Mouse (Mus musculus): Measurements from ENCODE around the gene Palld. TPM values are rescaled to one million over a fixed set of nuclear protein-coding genes. Genes with fewer than 3 reads are reported as not detected.

The Palld gene
- total RNA-seq, 2 experiments from 2014 or later, result 66.8 to 71.5 TPM

- TF ChIP-seq CTCF (IDR thresholded peaks at IDR 0.05), result no peak
- intact Hi-C loops (cut with DNase I), result no loop called here
- peak; percentile 90 for DNase-seq
- Histone ChIP-seq H3K27ac (peak overlapping the region; percentile 71), H3K4me3 (peak overlapping the region; percentile 48)
These were observed 6.1 kb upstream of the Palld start for GRCm38 (mm10) chr8:61908303-61909215.

- peak overlapping the region; percentile 84 for H3K27ac ChIP-seq
- no peak for TF ChIP-seq CTCF (IDR thresholded peaks at IDR 0.05)
- no peak for DNase-seq
These were observed 1.3 kb downstream of the Palld start for GRCm38 (mm10) chr8:61901028-61901717.

GRCm38 (mm10) chr8:61897402-61897801, 5.1 kb downstream of the Palld start:
- intact Hi-C loops (cut with DNase I), result no loop called here
- Histone ChIP-seq H3K27ac (no peak overlapping the region), H3K4me3 (no peak overlapping the region)
- no peak for DNase-seq
- TF ChIP-seq CTCF (IDR thresholded peaks at IDR 0.05), result peak; percentile 7; the same call in 1 of the 2 replicates

More at GRCm38 (mm10) chr8:61901028-61901717, 1.3 kb downstream of the Palld start:
- peak overlapping the region; percentile 74 for H3K4me3 ChIP-seq
- intact Hi-C loops (cut with DNase I), result no loop called here

GRCm38 (mm10) chr8:61896742-61897141, 5.7 kb downstream of the Palld start:
- no peak for DNase-seq
- H3K27ac ChIP-seq, result no peak overlapping the region
- TF ChIP-seq CTCF (IDR thresholded peaks at IDR 0.05), result no peak
- H3K4me3 ChIP-seq, result no peak overlapping the region
- intact Hi-C loops (cut with DNase I), result no loop called here

GRCm38 (mm10) chr8:61894062-61894461, 8.4 kb downstream of the Palld start:
- intact Hi-C loops (cut with DNase I), result loop anchor here (1.0 kb wide), 2 partner anchors 140 to 151 kb away; no protein-coding TSS in a partner anchor
- Histone ChIP-seq H3K27ac (no peak overlapping the region), H3K4me3 (no peak overlapping the region)
- DNase-seq, result peak; percentile 46
- peak; percentile 75 for TF ChIP-seq CTCF (IDR thresholded peaks at IDR 0.05)

GRCm38 (mm10) chr8:61877607-61878006, 24.9 kb downstream of the Palld start:
- H3K27ac ChIP-seq, result no peak overlapping the region
- no peak overlapping the region for H3K4me3 ChIP-seq
- TF ChIP-seq CTCF (IDR thresholded peaks at IDR 0.05), result no peak
- no peak for DNase-seq
- intact Hi-C loops (cut with DNase I), result loop anchor here (1.0 to 2.0 kb wide), 2 partner anchors 179 to 338 kb away; no protein-coding TSS in a partner anchor

GRCm38 (mm10) chr8:61875290-61875689, 27.2 kb downstream of the Palld start:
- no peak for DNase-seq
- H3K4me3 ChIP-seq, result no peak overlapping the region
- no peak overlapping the region for H3K27ac ChIP-seq
- intact Hi-C loops (cut with DNase I), result no loop called here
- peak; percentile 76 for TF ChIP-seq CTCF (IDR thresholded peaks at IDR 0.05)

GRCm38 (mm10) chr8:61873994-61874393, 28.5 kb downstream of the Palld start:
- intact Hi-C loops (cut with DNase I), result no loop called here
- no peak; the same call in 1 of the 2 replicates for TF ChIP-seq CTCF (IDR thresholded peaks at IDR 0.05)
- H3K27ac ChIP-seq, result no peak overlapping the region; the same call in 1 of the 2 replicates
- DNase-seq, result no peak
- H3K4me3 ChIP-seq, result no peak overlapping the region

GRCm38 (mm10) chr8:61868481-61868880, 34.0 kb downstream of the Palld start:
- intact Hi-C loops (cut with DNase I), result no loop called here
- peak overlapping the region; percentile 46 for H3K27ac ChIP-seq
- DNase-seq, result no peak
- TF ChIP-seq CTCF (IDR thresholded peaks at IDR 0.05), result no peak
- no peak overlapping the region for H3K4me3 ChIP-seq

- intact Hi-C loops (cut with DNase I), result no loop called here
- Histone ChIP-seq H3K4me3 (no peak overlapping the region), H3K27ac (no peak overlapping the region)
- TF ChIP-seq CTCF (IDR thresholded peaks at IDR 0.05), result no peak
- no peak for DNase-seq
These were observed 35.6 kb downstream of the Palld start for GRCm38 (mm10) chr8:61866920-61867319.

- Histone ChIP-seq H3K4me3 (no peak overlapping the region), H3K27ac (no peak overlapping the region)
- DNase-seq, result no peak
- TF ChIP-seq CTCF (IDR thresholded peaks at IDR 0.05), result no peak
- intact Hi-C loops (cut with DNase I), result no loop called here
These were observed 37.1 kb downstream of the Palld start for GRCm38 (mm10) chr8:61865365-61865764.

GRCm38 (mm10) chr8:61851270-61851669, 51.2 kb downstream of the Palld start:
- DNase-seq, result no peak
- intact Hi-C loops (cut with DNase I), result no loop called here
- Histone ChIP-seq H3K27ac (no peak overlapping the region), H3K4me3 (no peak overlapping the region)
- TF ChIP-seq CTCF (IDR thresholded peaks at IDR 0.05), result no peak

Data from gastrocnemius, adult 2 months (tissue).